Mouse (Mus musculus): ENCODE measurements around the gene Hist3h2ba. TPM values are rescaled to one million over a fixed set of nuclear protein-coding genes. Genes with fewer than 3 reads are reported as not detected.
"Not testable (repeated sequence)": the region's sequence is repeated elsewhere in the genome, so short reads cannot be mapped to it uniquely, and the experiment has no call there.

The Hist3h2ba gene
- polyA plus RNA-seq, 1 experiment from 2014 or later, result 223 TPM

GRCm38 (mm10) chr11:58947306-58947705 is 1.4 kb upstream of the Hist3h2ba start:
- ATAC-seq (ENCODE audit: low FRiP score, low read depth), result no peak
- WGBS, result 82% methylated on average over 3 of the region's 3 CpGs
- Histone ChIP-seq H3K4me3 (no peak overlapping the region), H3K4me1 (peaks cover 18% of the 10 kb centered on the region), H3K36me3 (no peaks in the 10 kb centered on the region), H3K27ac (replicated peaks) (peak overlapping the region; percentile 99), H3K4me2 (replicated peaks) (peak overlapping the region; percentile 58; the same call in 1 of the 2 replicates), H3K9ac (replicated peaks) (peak overlapping the region; percentile 24; the same call in 1 of the 2 replicates), H3K27me3 (no peaks in the 10 kb centered on the region; the same call in 1 of the 2 replicates), H3K9me3 (no peaks in the 10 kb centered on the region)

GRCm38 (mm10) chr11:58947798-58948528 is 757 bp upstream of the Hist3h2ba start:
- peak overlapping the region; percentile 68 for H3K4me3 ChIP-seq
- peak overlapping the region; percentile 58 for H3K4me2 ChIP-seq (replicated peaks)
- ATAC-seq (ENCODE audit: low FRiP score, low read depth), result peak; percentile 64
- 17% methylated on average over 23 of the region's 23 CpGs for WGBS
- H3K27ac ChIP-seq (replicated peaks), result peak overlapping the region; percentile 99
- no peaks in the 10 kb centered on the region; the same call in 1 of the 2 replicates for H3K27me3 ChIP-seq
- H3K9me3 ChIP-seq, result no peaks in the 10 kb centered on the region
- no peaks in the 10 kb centered on the region for H3K36me3 ChIP-seq
- H3K9ac ChIP-seq (replicated peaks), result peak overlapping the region; percentile 71
- peaks cover 21% of the 10 kb centered on the region for H3K4me1 ChIP-seq

GRCm38 (mm10) chr11:58949480-58950431 is 1.0 kb downstream of the Hist3h2ba start:
- ATAC-seq (ENCODE audit: low FRiP score, low read depth), result peak; percentile 53
- WGBS, result 4% methylated on average over 20 of the region's 20 CpGs
- no peaks in the 10 kb centered on the region for H3K36me3 ChIP-seq

GRCm38 (mm10) chr11:58951210-58951609 is 2.5 kb downstream of the Hist3h2ba start:
- Histone ChIP-seq H3K27ac (replicated peaks) (peak overlapping the region; percentile 99), H3K4me3 (no peak overlapping the region), H3K9ac (replicated peaks) (no peak overlapping the region), H3K9me3 (no peaks in the 10 kb centered on the region), H3K36me3 (no peaks in the 10 kb centered on the region), H3K27me3 (no peaks in the 10 kb centered on the region), H3K4me1 (peaks cover 31% of the 10 kb centered on the region), H3K4me2 (replicated peaks) (peak overlapping the region; percentile 58)
- WGBS, result 65% methylated on average over 5 of the region's 5 CpGs
- ATAC-seq (ENCODE audit: low FRiP score, low read depth), result no peak

More at GRCm38 (mm10) chr11:58949480-58950431, 1.0 kb downstream of the Hist3h2ba start:
- H3K9me3 ChIP-seq, result no peaks in the 10 kb centered on the region
- H3K4me1 ChIP-seq, result peaks cover 26% of the 10 kb centered on the region
- peak overlapping the region; percentile 58 for H3K4me2 ChIP-seq (replicated peaks)
- peak overlapping the region; percentile 99 for H3K27ac ChIP-seq (replicated peaks)
- H3K27me3 ChIP-seq, result no peaks in the 10 kb centered on the region
- H3K9ac ChIP-seq (replicated peaks), result peak overlapping the region; percentile 97
- peak overlapping the region; percentile 68 for H3K4me3 ChIP-seq

GRCm38 (mm10) chr11:58953351-58954169 is 4.8 kb downstream of the Hist3h2ba start:
- H3K27me3 ChIP-seq, result peaks cover 10% of the 10 kb centered on the region
- H3K27ac ChIP-seq (replicated peaks), result peak overlapping the region; percentile 99
- peak overlapping the region; percentile 58 for H3K4me3 ChIP-seq
- ATAC-seq (ENCODE audit: low FRiP score, low read depth), result peak; percentile 8
- WGBS, result 1% methylated on average over 33 of the region's 33 CpGs
- H3K4me1 ChIP-seq, result peaks cover 45% of the 10 kb centered on the region
- H3K4me2 ChIP-seq (replicated peaks), result peak overlapping the region; percentile 94
- no peaks in the 10 kb centered on the region for H3K9me3 ChIP-seq
- H3K36me3 ChIP-seq, result 0 out of 2 replicates have a peak, but pooled peaks cover 10% of the 10 kb centered on the region
- H3K9ac ChIP-seq (replicated peaks), result peak overlapping the region; percentile 94

- H3K27me3 ChIP-seq, H3K9me3 ChIP-seq: not testable (repeated sequence)
- H3K36me3 ChIP-seq, result 0 out of 2 replicates have a peak, but pooled peaks cover 10% of the 10 kb centered on the region
- H3K4me3 ChIP-seq, result peak overlapping the region; percentile 58
- peak overlapping the region; percentile 94 for H3K9ac ChIP-seq (replicated peaks)
- H3K4me2 ChIP-seq (replicated peaks), result peak overlapping the region; percentile 94
- ATAC-seq (ENCODE audit: low FRiP score, low read depth), result peak; percentile 50
- 0% methylated on average over 17 of the region's 17 CpGs for WGBS
- H3K27ac ChIP-seq (replicated peaks), result peak overlapping the region; percentile 99
- H3K4me1 ChIP-seq, result peaks cover 48% of the 10 kb centered on the region
Observed at GRCm38 (mm10) chr11:58954170-58954419, 5.4 kb downstream of the Hist3h2ba start.

GRCm38 (mm10) chr11:58954420-58955142 is 5.9 kb downstream of the Hist3h2ba start, which contains the start of the genes Hist3h2a and Trim17:
Hist3h2a (plus strand) TSS chr11:58954685.
Trim17 (plus strand) TSS chr11:58954685.
- 0 out of 2 replicates have a peak, but pooled peaks cover 10% of the 10 kb centered on the region for H3K36me3 ChIP-seq
- peak within 1 kb of the TSS; percentile 99 for H3K27ac ChIP-seq (replicated peaks)
- WGBS, result under 1% methylated on average over 49 of the region's 49 CpGs
- peak within 1 kb of the TSS; percentile 58 for H3K4me3 ChIP-seq
- peak within 1 kb of the TSS; percentile 94 for H3K9ac ChIP-seq (replicated peaks)
- H3K4me1 ChIP-seq, result peaks cover 51% of the 10 kb centered on the region
- no peaks in the 10 kb centered on the region for H3K9me3 ChIP-seq
- H3K27me3 ChIP-seq, result peaks cover 10% of the 10 kb centered on the region
- peak within 1 kb of the TSS; percentile 94 for H3K4me2 ChIP-seq (replicated peaks)
- ATAC-seq (ENCODE audit: low FRiP score, low read depth), result peak; percentile 87

GRCm38 (mm10) chr11:58955143-58955867 is 6.6 kb downstream of the Hist3h2ba start:
- H3K4me1 ChIP-seq, result peaks cover 49% of the 10 kb centered on the region
- 0 out of 2 replicates have a peak, but pooled peaks have one; percentile 2 for ATAC-seq (ENCODE audit: low FRiP score, low read depth)
- H3K9ac ChIP-seq (replicated peaks), result peak overlapping the region; percentile 89
- WGBS, result under 1% methylated on average over 20 of the region's 20 CpGs
- peaks cover 10% of the 10 kb centered on the region for H3K27me3 ChIP-seq
- H3K9me3 ChIP-seq, result no peaks in the 10 kb centered on the region
- H3K4me2 ChIP-seq (replicated peaks), result peak overlapping the region; percentile 94
- 0 out of 2 replicates have a peak, but pooled peaks cover 10% of the 10 kb centered on the region for H3K36me3 ChIP-seq
- H3K4me3 ChIP-seq, result peak overlapping the region; percentile 58
- H3K27ac ChIP-seq (replicated peaks), result peak overlapping the region; percentile 99

GRCm38 (mm10) chr11:58955868-58956257 is 7.1 kb downstream of the Hist3h2ba start:
- peaks cover 10% of the 10 kb centered on the region for H3K27me3 ChIP-seq
- WGBS, result 31% methylated on average over 8 of the region's 8 CpGs

GRCm38 (mm10) chr11:58957226-58957914 is 8.7 kb downstream of the Hist3h2ba start:
- ATAC-seq (ENCODE audit: low FRiP score, low read depth), result no peak
- Histone ChIP-seq H3K4me1 (peaks cover 40% of the 10 kb centered on the region), H3K36me3 (0 out of 2 replicates have a peak, but pooled peaks cover 10% of the 10 kb centered on the region), H3K27me3 (peaks cover 20% of the 10 kb centered on the region), H3K9ac (replicated peaks) (peak overlapping the region; percentile 89; the same call in 1 of the 2 replicates), H3K27ac (replicated peaks) (no peak overlapping the region), H3K4me3 (peak overlapping the region; percentile 58), H3K4me2 (replicated peaks) (peak overlapping the region; percentile 94), H3K9me3 (no peaks in the 10 kb centered on the region)
- 91% methylated on average over 5 of the region's 5 CpGs for WGBS

More at GRCm38 (mm10) chr11:58955868-58956257, 7.1 kb downstream of the Hist3h2ba start:
- H3K4me3 ChIP-seq, result peak overlapping the region; percentile 58
- H3K9ac ChIP-seq (replicated peaks), result peak overlapping the region; percentile 89
- peaks cover 46% of the 10 kb centered on the region for H3K4me1 ChIP-seq
- ATAC-seq (ENCODE audit: low FRiP score, low read depth), result no peak
- H3K9me3 ChIP-seq, result no peaks in the 10 kb centered on the region
- H3K27ac ChIP-seq (replicated peaks), result peak overlapping the region; percentile 99; the same call in 1 of the 2 replicates
- H3K4me2 ChIP-seq (replicated peaks), result peak overlapping the region; percentile 94
- 0 out of 2 replicates have a peak, but pooled peaks cover 10% of the 10 kb centered on the region for H3K36me3 ChIP-seq

Measured in midbrain, embryonic 12.5 days (tissue).